Mouse (Mus musculus): Measurements from ENCODE around the gene Pik3ip1.

DNA sequence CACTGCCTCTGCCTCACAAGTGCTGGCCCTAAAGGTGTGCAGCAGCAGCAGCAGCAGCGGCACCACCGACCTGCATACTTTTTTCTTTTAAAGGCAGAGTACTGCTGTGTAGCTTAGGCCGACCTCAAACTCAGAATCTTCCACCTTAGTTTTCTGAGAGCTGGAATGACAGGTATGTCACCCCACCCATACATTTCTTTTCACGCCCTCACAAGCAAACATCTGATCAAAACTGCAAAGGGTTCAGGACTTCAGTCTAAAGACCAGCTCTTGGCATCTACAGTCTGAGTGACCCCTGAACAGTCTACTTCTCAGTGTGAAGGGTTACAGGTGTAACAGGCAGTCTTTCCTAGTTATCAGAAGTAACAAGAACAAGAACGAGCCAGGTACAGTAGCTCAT is 60.6 kb downstream of the Pik3ip1 start:
- no peak for TF ChIP-seq CTCF (conservative IDR thresholded peaks at IDR 0.05; ENCODE audit: insufficient read depth, insufficient read length, low read depth, low read length)
- no peak for TF ChIP-seq POLR2A (IDR thresholded peaks at IDR 0.05; ENCODE audit: low read depth, low read length)

All from kidney, adult 2 months (tissue).